Mouse (Mus musculus) C2C12 (cell line): ENCODE measurements around the gene Nol4l.

ENCODE experiments used
- CEBPB ChIP-seq: IDR thresholded peaks from one replicate; pipeline ENCODE4 v1.6.1; 2011; ENCODE audit warnings: low read depth, mild to moderate bottlenecking, control low read depth, moderate library complexity
- CTCF ChIP-seq: IDR thresholded peaks from one replicate; pipeline ENCODE4 v1.5.1; 2011; ENCODE audit not compliant: control insufficient read depth, insufficient read depth, insufficient read length
- FOSL1 ChIP-seq: IDR thresholded peaks from one replicate; pipeline ENCODE4 v1.8.0; 2011; ENCODE audit warnings: mild to moderate bottlenecking, low read length; ENCODE audit not compliant: poor library complexity, insufficient read depth, severe bottlenecking
- MAX ChIP-seq: IDR thresholded peaks from one replicate; pipeline ENCODE4 v1.6.1; 2011; ENCODE audit warnings: mild to moderate bottlenecking, control low read depth
- MYOD1 ChIP-seq: IDR thresholded peaks from one replicate; pipeline ENCODE4 v1.6.1; 2011; ENCODE audit warnings: low read depth; ENCODE audit not compliant: control insufficient read depth, insufficient read length
- MYOG ChIP-seq: IDR thresholded peaks from one replicate; pipeline ENCODE4 v1.6.1; 2011; ENCODE audit not compliant: control insufficient read depth, insufficient read length; ENCODE audit errors: extremely low read depth
- USF1 ChIP-seq: IDR thresholded peaks from one replicate; pipeline ENCODE4 v1.6.1; 2011; ENCODE audit warnings: low read depth, mild to moderate bottlenecking, control low read depth, moderate library complexity

- TF ChIP-seq USF1: no peak
- TF ChIP-seq CEBPB: no peak
- no peak for TF ChIP-seq MYOD1
- no peak for TF ChIP-seq CTCF
- TF ChIP-seq MAX: no peak
- no peak for TF ChIP-seq MYOG
- TF ChIP-seq FOSL1: no peak
Measured at GRCm38 (mm10) chr2:153491512-153492178, 38.1 kb downstream of the Nol4l start.
